Comparison of ENCODE assay signal across 14 mouse cellular contexts in the genomic region with DNA sequence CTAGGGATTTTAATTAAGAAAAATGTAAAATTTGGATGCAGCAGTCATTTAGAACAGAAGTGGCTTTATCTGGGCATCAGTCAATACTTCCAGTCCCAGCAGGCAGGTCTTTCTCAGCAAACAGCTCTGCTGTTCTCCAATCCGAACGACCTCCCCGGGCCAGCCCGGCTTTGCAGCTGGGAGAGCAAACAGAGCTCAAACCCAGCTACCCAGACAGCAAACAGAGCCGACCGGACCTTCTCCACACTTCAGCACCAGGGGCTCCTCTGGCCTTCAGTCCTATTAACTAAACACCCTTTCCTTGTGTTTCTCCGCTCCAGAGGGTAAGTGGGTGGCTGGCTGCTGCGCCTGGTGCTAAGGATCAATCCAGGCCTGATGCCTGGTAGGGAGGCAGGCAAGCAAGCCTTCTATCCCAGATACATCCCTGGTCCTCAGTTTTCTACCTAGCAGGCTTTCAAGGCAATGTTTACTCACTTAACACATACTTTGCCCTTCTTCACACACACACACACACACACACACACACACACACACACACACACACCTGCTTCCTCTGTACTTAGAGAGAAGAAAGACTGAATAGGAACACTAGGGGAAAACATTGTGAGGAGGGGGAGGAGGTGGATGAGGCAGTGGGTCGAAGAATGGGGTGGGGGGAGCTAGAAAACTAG.
DNase-seq lines count a peak whose midpoint lies in the region; ATAC-seq and TF ChIP-seq lines count a peak whose summit lies in the region.
"Had no signal": no experiment of that assay in that cellular context is flagged by ENCODE, and none has a peak within 500 bp of the region (broad histone marks: within the 10 kb centered on the region; RNA-seq: fewer than 3 reads in every experiment).

No protein-coding gene starts in this region.

- intact Hi-C loops in gastrocnemius, adult 2 months (cut with DNase I) = no loop called here

- ATAC-seq in neural tube, embryonic 13.5 days (ENCODE audit: low read depth) = no peak
- peak; percentile 54 for ATAC-seq in liver, embryonic 13.5 days (ENCODE audit: low read depth)
- ATAC-seq: Patski had no signal

- 65% methylated on average over 9 of the region's 9 CpGs for WGBS in neural tube, embryonic 13.5 days
- WGBS in liver, embryonic 13.5 days (ENCODE audit: insufficient replicate concordance) = 49% methylated on average over 9 of the region's 9 CpGs

- H3K27ac ChIP-seq in gastrocnemius, adult 2 months = 0 out of 2 replicates have a peak overlapping the region, but pooled peaks have one; percentile 1
- peak overlapping the region; percentile 46; the same call in 1 of the 2 replicates for H3K27ac ChIP-seq in neural tube, embryonic 13.5 days (replicated peaks)
- H3K27ac ChIP-seq in liver, embryonic 13.5 days = no peak overlapping the region

- no peak for DNase-seq in gastrocnemius, adult 2 months
- DNase-seq in gastrocnemius, adult 8-10 months (ENCODE audit: low spot score in 2 of 2) = no peak
- DNase-seq in neural tube, embryonic 10.5 days (ENCODE audit: extremely low spot score, low spot score) = no peak
- DNase-seq in liver, embryonic 13.5 days = no peak
- DNase-seq in urinary bladder, postnatal 25 days (ENCODE audit: low spot score) = peak; percentile 31
- DNase-seq in adipocyte (ENCODE audit: low spot score) = no peak
- DNase-seq in right cerebral cortex, postnatal 25 days = no peak
- DNase-seq: adrenal gland, postnatal 14 days; cerebellum, adult 8-10 months; kidney, adult 18-20 months; layer of hippocampus, adult 9-11 months had no signal

- H3K36me3 ChIP-seq in neural tube, embryonic 13.5 days = no peaks in the 10 kb centered on the region
- no peaks in the 10 kb centered on the region for H3K36me3 ChIP-seq in liver, embryonic 13.5 days

- no peaks in the 10 kb centered on the region for H3K27me3 ChIP-seq in neural tube, embryonic 13.5 days
- H3K27me3 ChIP-seq in liver, embryonic 13.5 days = no peaks in the 10 kb centered on the region
- H3K27me3 ChIP-seq: Patski had no signal

- peaks cover 43% of the 10 kb centered on the region for H3K4me1 ChIP-seq in neural tube, embryonic 13.5 days (replicated peaks)
- H3K4me1 ChIP-seq in liver, embryonic 13.5 days (replicated peaks) = peaks cover 13% of the 10 kb centered on the region

- TF ChIP-seq CTCF in gastrocnemius, adult 2 months (IDR thresholded peaks at IDR 0.05) = no peak

- H3K9me3 ChIP-seq in neural tube, embryonic 13.5 days = no peaks in the 10 kb centered on the region
- no peaks in the 10 kb centered on the region for H3K9me3 ChIP-seq in liver, embryonic 13.5 days (replicated peaks)

- H3K4me3 ChIP-seq in gastrocnemius, adult 2 months = no peak overlapping the region
- no peak overlapping the region for H3K4me3 ChIP-seq in neural tube, embryonic 13.5 days
- no peak overlapping the region for H3K4me3 ChIP-seq in liver, embryonic 13.5 days (replicated peaks)

- no peak overlapping the region for H3K4me2 ChIP-seq in neural tube, embryonic 13.5 days
- no peak overlapping the region for H3K4me2 ChIP-seq in liver, embryonic 13.5 days
- H3K4me2 ChIP-seq: heart, embryonic 11.5 days had no signal

- H3K9ac ChIP-seq in neural tube, embryonic 13.5 days = peak overlapping the region; percentile 49; the same call in 1 of the 2 replicates
- H3K9ac ChIP-seq in liver, embryonic 13.5 days = no peak overlapping the region
